Mouse (Mus musculus) cerebellum, postnatal 10 days (tissue): ENCODE measurements around the gene Grm8.

Experiments used
- DNase-seq, 2 experiments: peaks; one replicate each; pipeline ENCODE4 v3.0.0; 2021; ENCODE audit warnings: mixed read lengths in 2 of 2

The Grm8 gene

GRCm38 (mm10) chr6:27580485-27580884, 554.5 kb downstream of the Grm8 start:
- no peak for DNase-seq

GRCm38 (mm10) chr6:27545516-27545915, 589.5 kb downstream of the Grm8 start:
- DNase-seq = peak; percentile 23 to 45

GRCm38 (mm10) chr6:27517620-27518019, 617.4 kb downstream of the Grm8 start:
- no peak for DNase-seq

- no peak for DNase-seq
Observed at GRCm38 (mm10) chr6:27460998-27461397, 674.0 kb downstream of the Grm8 start.

GRCm38 (mm10) chr6:27408473-27408872, 726.5 kb downstream of the Grm8 start:
- peak; percentile 17 to 59 for DNase-seq

GRCm38 (mm10) chr6:27372416-27372815, 762.6 kb downstream of the Grm8 start:
- DNase-seq = no peak

- DNase-seq = no peak
Observed at GRCm38 (mm10) chr6:27371095-27371494, 763.9 kb downstream of the Grm8 start.

GRCm38 (mm10) chr6:27363775-27364174, 771.2 kb downstream of the Grm8 start:
- DNase-seq = no peak

- no peak for DNase-seq
Observed at GRCm38 (mm10) chr6:27360440-27360839, 774.5 kb downstream of the Grm8 start.

GRCm38 (mm10) chr6:27351147-27351546, 783.8 kb downstream of the Grm8 start:
- DNase-seq = no peak

GRCm38 (mm10) chr6:27348272-27348671, 786.7 kb downstream of the Grm8 start:
- DNase-seq = peak; percentile 53 to 55

GRCm38 (mm10) chr6:27346311-27346710, 788.7 kb downstream of the Grm8 start:
- DNase-seq = no peak

GRCm38 (mm10) chr6:27340131-27340530, 794.8 kb downstream of the Grm8 start:
- no peak for DNase-seq

GRCm38 (mm10) chr6:27318575-27318974, 816.4 kb downstream of the Grm8 start:
- DNase-seq = no peak

GRCm38 (mm10) chr6:27317422-27317821, 817.6 kb downstream of the Grm8 start:
- peak; percentile 3 to 19 for DNase-seq

- DNase-seq = no peak
Observed at GRCm38 (mm10) chr6:27316018-27316417, 819.0 kb downstream of the Grm8 start.

GRCm38 (mm10) chr6:27314273-27315009, 820.5 kb downstream of the Grm8 start:
- no peak for DNase-seq

GRCm38 (mm10) chr6:27310401-27310800, 824.6 kb downstream of the Grm8 start:
- no peak for DNase-seq

- DNase-seq = no peak
Observed at GRCm38 (mm10) chr6:27305351-27305750, 829.6 kb downstream of the Grm8 start.

- no peak for DNase-seq
Observed at GRCm38 (mm10) chr6:27264972-27265371, 870.0 kb downstream of the Grm8 start.

- no peak for DNase-seq
Observed at GRCm38 (mm10) chr6:27262611-27263010, 872.4 kb downstream of the Grm8 start.

- DNase-seq = peak; percentile 8 to 30
Observed at GRCm38 (mm10) chr6:27240416-27240815, 894.6 kb downstream of the Grm8 start.

GRCm38 (mm10) chr6:27239968-27240367, 895.0 kb downstream of the Grm8 start:
- DNase-seq = no peak
